Mouse (Mus musculus): Measurements from ENCODE around the gene Sec61b. TPM values are rescaled to one million over a fixed set of nuclear protein-coding genes. Genes with fewer than 3 reads are reported as not detected.

The Sec61b gene
- polyA plus RNA-seq, 1 experiment from 2014 or later: 272 TPM

DNA sequence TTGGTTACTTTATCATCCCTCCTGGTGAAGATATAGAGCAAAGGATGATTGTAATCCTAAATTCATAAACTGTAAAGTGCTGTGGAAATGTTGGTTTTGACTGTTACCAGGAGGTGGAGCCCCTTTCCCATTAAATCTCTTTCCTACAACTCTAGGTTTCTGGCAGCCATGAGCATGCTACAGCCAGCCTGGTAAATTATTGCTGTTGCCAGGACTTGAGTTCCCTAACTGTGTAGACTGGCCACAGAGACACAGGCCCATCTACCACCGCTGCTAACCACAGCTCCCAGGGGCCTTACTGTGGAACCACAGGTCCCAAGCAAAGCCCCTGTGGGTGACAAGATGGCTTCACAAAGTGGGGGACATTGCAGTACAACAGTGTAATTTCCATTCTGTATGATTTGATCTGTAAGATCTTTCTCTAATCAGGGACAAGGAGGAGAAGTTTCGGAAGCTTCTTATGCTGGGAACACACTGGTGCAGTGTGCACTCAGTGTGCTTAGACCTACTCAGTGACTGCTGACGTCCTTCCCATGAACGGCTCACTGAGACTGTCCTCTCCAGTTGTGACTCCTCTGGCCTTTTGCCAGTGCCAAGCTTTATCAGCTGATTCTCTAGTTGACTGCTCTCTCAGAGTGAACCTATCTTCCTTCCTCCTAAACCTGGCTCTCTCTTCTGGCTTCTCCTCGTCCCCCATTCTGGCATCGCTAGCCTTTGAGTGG, 47.6 kb downstream of the Sec61b start:
- 78% methylated on average over 6 of the region's 6 CpGs for WGBS
- H3K9me3 ChIP-seq (replicated peaks): no peaks in the 10 kb centered on the region; the same call in 1 of the 2 replicates
- ATAC-seq (ENCODE audit: low FRiP score): peak; percentile 65; the same call in 1 of the 2 replicates
- H3K27me3 ChIP-seq (replicated peaks): no peaks in the 10 kb centered on the region
- no peaks in the 10 kb centered on the region for H3K36me3 ChIP-seq
- no peak overlapping the region for H3K4me2 ChIP-seq
- no peak overlapping the region for H3K27ac ChIP-seq (replicated peaks)
- no peak overlapping the region for H3K4me3 ChIP-seq (replicated peaks)
- no peak overlapping the region for H3K9ac ChIP-seq (replicated peaks)
- H3K4me1 ChIP-seq: peaks cover 5% of the 10 kb centered on the region

DNA sequence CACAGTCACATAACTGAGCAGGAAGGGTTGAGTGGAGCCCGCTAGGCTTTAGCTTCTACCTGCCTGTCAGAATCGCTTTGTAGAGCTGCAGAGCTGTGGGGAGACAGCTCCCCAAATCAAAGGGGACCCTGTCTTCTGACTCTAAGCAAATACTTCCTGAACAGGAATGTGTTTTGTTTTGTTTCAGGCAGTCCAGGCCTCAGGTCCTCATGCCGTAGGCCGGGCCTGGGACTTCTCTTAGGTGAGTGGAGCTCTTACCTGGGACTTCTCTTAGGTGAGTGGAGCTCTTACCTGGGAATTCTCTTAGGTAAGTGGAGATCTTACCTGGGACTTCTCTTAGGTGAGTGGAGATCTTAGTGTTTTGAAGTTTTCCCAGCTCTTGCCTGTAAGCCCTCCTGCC, 55.4 kb downstream of the Sec61b start:
- no peak overlapping the region for H3K4me3 ChIP-seq (replicated peaks)
- no peak overlapping the region for H3K9ac ChIP-seq (replicated peaks)
- H3K27ac ChIP-seq (replicated peaks): no peak overlapping the region
- H3K36me3 ChIP-seq: no peaks in the 10 kb centered on the region
- no peaks in the 10 kb centered on the region for H3K27me3 ChIP-seq (replicated peaks)
- no peak for ATAC-seq (ENCODE audit: low FRiP score)
- no peaks in the 10 kb centered on the region for H3K4me1 ChIP-seq
- H3K9me3 ChIP-seq (replicated peaks): no peaks in the 10 kb centered on the region; the same call in 1 of the 2 replicates
- WGBS: 95% methylated on average over 4 of the region's 4 CpGs
- no peak overlapping the region for H3K4me2 ChIP-seq

Other genes with a start within 250 kb of the Sec61b start
- gene Tgfbr1, start 121.4 kb upstream of the Sec61b start, polyA plus RNA-seq (2015; fragmentation: Nextera tagmentation; extraction: Ambion mirVana): 24.6 and 26.7 TPM in 2 replicates
- 310 and 364 TPM in 2 replicates for gene Alg2, start 325 bp upstream of the Sec61b start, polyA plus RNA-seq (2015; fragmentation: Nextera tagmentation; extraction: Ambion mirVana)